Comparison of ENCODE assay signal across 16 mouse cellular contexts in the genomic region with DNA sequence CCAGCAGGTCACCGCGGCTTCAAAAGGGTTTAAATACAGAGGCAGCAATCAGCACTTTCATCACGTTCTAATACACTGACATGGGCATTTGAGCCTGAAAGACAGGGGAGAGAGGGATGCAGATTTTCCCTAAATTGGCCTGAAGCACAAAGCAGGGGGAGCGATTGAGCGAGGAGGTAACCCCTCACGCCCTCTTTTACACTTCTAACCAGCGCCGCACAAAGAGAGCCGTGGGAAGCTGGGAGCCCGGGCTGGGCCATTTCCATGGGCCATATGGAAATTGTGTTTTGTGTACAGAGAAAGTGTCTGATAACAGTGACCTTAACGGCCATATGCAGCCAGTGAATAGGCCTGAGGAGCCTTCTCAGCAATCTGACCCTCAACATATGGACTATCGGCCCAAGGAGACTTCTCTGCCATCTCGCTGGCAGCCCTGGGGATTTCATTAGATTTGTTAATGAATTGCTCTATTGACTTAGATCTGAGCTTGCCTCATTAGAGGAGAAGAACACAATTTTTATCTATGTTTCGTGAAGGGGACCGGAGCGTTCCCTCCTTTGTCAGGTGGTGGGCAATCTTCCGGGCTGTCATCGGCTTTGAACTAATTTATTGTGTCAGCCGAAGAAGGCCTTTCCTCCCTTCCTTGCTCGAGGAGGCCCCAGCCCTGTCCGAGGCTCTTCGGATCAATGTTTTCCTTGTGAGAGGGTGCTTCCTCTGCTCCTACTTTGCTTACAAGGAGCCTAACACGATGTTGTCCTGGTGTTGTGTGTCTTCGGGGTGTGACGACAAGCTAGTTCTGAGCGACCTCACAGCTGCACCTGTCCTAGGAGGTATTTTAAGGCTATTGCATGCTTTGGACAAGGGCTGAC.
A peak's percentile ranks its signal among the peaks of the same experiment; 100 is the strongest.
DNase-seq lines count a peak whose midpoint lies in the region; ATAC-seq and TF ChIP-seq lines count a peak whose summit lies in the region.
"Had no signal": no experiment of that assay in that cellular context is flagged by ENCODE, and none has a peak within 500 bp of the region (broad histone marks: within the 10 kb centered on the region; RNA-seq: fewer than 3 reads in every experiment).

No protein-coding gene starts in this region.

- no peak for TF ChIP-seq CTCF in midbrain, postnatal 0 days (IDR thresholded peaks at IDR 0.05)
- no peak for TF ChIP-seq CTCF in lung, postnatal 0 days (IDR thresholded peaks at IDR 0.05)

- peaks cover 4% of the 10 kb centered on the region; the same call in 1 of the 2 replicates for H3K36me3 ChIP-seq in midbrain, embryonic 10.5 days
- H3K36me3 ChIP-seq in midbrain, postnatal 0 days (ENCODE audit: insufficient read depth, low read length), result no peaks in the 10 kb centered on the region
- H3K36me3 ChIP-seq in forebrain, embryonic 13.5 days (ENCODE audit: poor library complexity, severe bottlenecking), result no peaks in the 10 kb centered on the region
- no peaks in the 10 kb centered on the region for H3K36me3 ChIP-seq in lung, postnatal 0 days (ENCODE audit: insufficient read depth, low read length)
- H3K36me3 ChIP-seq: G1E had no signal

- no peak for TF ChIP-seq EP300 in lung, postnatal 0 days (IDR thresholded peaks at IDR 0.05)

- H3K9ac ChIP-seq in midbrain, postnatal 0 days (replicated peaks; ENCODE audit: low read length, poor library complexity, severe bottlenecking), result no peak overlapping the region
- no peak overlapping the region for H3K9ac ChIP-seq in forebrain, embryonic 13.5 days
- no peak overlapping the region for H3K9ac ChIP-seq in lung, postnatal 0 days (replicated peaks; ENCODE audit: low read depth)

- H3K4me2 ChIP-seq in midbrain, postnatal 0 days (ENCODE audit: low read depth, low read length, poor library complexity, severe bottlenecking), result no peak overlapping the region
- peak overlapping the region; percentile 20 for H3K4me2 ChIP-seq in forebrain, embryonic 13.5 days
- no peak overlapping the region for H3K4me2 ChIP-seq in lung, postnatal 0 days (replicated peaks; ENCODE audit: low read depth, low read length)

- WGBS in midbrain, embryonic 10.5 days, result 21% methylated on average over 26 of the region's 26 CpGs
- 30% methylated on average over 26 of the region's 26 CpGs for WGBS in midbrain, postnatal 0 days
- WGBS in forebrain, embryonic 13.5 days, result 8% methylated on average over 26 of the region's 26 CpGs
- 75% methylated on average over 26 of the region's 26 CpGs for WGBS in lung, postnatal 0 days

- H3K27ac ChIP-seq in midbrain, embryonic 10.5 days (replicated peaks), result peak overlapping the region; percentile 88
- H3K27ac ChIP-seq in midbrain, postnatal 0 days (ENCODE audit: low read depth, low read length), result no peak overlapping the region
- no peak overlapping the region for H3K27ac ChIP-seq in forebrain, embryonic 13.5 days
- H3K27ac ChIP-seq in lung, postnatal 0 days (ENCODE audit: low read length), result no peak overlapping the region
- H3K27ac ChIP-seq: kidney, postnatal 0 days had no signal

- H3K4me1 ChIP-seq in midbrain, embryonic 10.5 days, result peaks cover 69% of the 10 kb centered on the region
- peaks cover 9% of the 10 kb centered on the region; the same call in 1 of the 2 replicates for H3K4me1 ChIP-seq in midbrain, postnatal 0 days (ENCODE audit: insufficient read depth, low read length)
- H3K4me1 ChIP-seq in forebrain, embryonic 13.5 days, result peaks cover 45% of the 10 kb centered on the region
- H3K4me1 ChIP-seq in lung, postnatal 0 days (ENCODE audit: insufficient read depth, low read depth, low read length), result no peaks in the 10 kb centered on the region

- peak; percentile 89 for DNase-seq in midbrain, embryonic 10.5 days (ENCODE audit: low spot score)
- DNase-seq in midbrain, postnatal 0 days (ENCODE audit: low spot score), result no peak
- DNase-seq in mesoderm, embryonic 11.5 days (ENCODE audit: low read depth, low spot score), result peak; percentile 64
- peak; percentile 80 for DNase-seq in retina, embryonic 14.5 days (ENCODE audit: low spot score)
- no peak for DNase-seq in spleen, postnatal 4 days (ENCODE audit: low spot score in 2 of 2)
- no peak for DNase-seq in lung, postnatal 0 days (ENCODE audit: low spot score)
- DNase-seq in kidney, adult 8-10 months, result no peak
- DNase-seq: cerebellum, adult 11-12 months; gastrocnemius, postnatal 14 days; liver; lung, adult 2 months; thymus, adult 18-20 months had no signal

- H3K9me3 ChIP-seq in midbrain, embryonic 10.5 days (replicated peaks), result peaks cover 7% of the 10 kb centered on the region; the same call in 1 of the 2 replicates
- no peaks in the 10 kb centered on the region for H3K9me3 ChIP-seq in midbrain, postnatal 0 days (ENCODE audit: low read length)
- H3K9me3 ChIP-seq in forebrain, embryonic 13.5 days (replicated peaks), result no peaks in the 10 kb centered on the region; the same call in 1 of the 2 replicates
- H3K9me3 ChIP-seq in lung, postnatal 0 days (ENCODE audit: low read length), result no peaks in the 10 kb centered on the region

- H3K27me3 ChIP-seq in midbrain, embryonic 10.5 days (ENCODE audit: low read depth, poor library complexity, severe bottlenecking), result peaks cover 77% of the 10 kb centered on the region
- H3K27me3 ChIP-seq in midbrain, postnatal 0 days (ENCODE audit: insufficient read depth, low read length), result no peaks in the 10 kb centered on the region
- peaks cover 78% of the 10 kb centered on the region for H3K27me3 ChIP-seq in forebrain, embryonic 13.5 days
- 0 out of 2 replicates have a peak, but pooled peaks cover 4% of the 10 kb centered on the region for H3K27me3 ChIP-seq in lung, postnatal 0 days (replicated peaks; ENCODE audit: insufficient read depth, low read length)

- peak overlapping the region; percentile 35 for H3K4me3 ChIP-seq in midbrain, embryonic 10.5 days
- no peak overlapping the region for H3K4me3 ChIP-seq in midbrain, postnatal 0 days (ENCODE audit: low read depth, low read length)
- H3K4me3 ChIP-seq in forebrain, embryonic 13.5 days, result no peak overlapping the region
- no peak overlapping the region for H3K4me3 ChIP-seq in lung, postnatal 0 days (ENCODE audit: low read depth, low read length)
- H3K4me3 ChIP-seq: erythroblast, embryonic 14.5 days had no signal

- ATAC-seq in midbrain, postnatal 0 days (ENCODE audit: low FRiP score), result no peak
- peak; percentile 46; the same call in 1 of the 2 replicates for ATAC-seq in forebrain, embryonic 13.5 days
- no peak for ATAC-seq in lung, postnatal 0 days

Comparison
In these comparisons a context has a peak if more than half of its experiments do, and no peak if none do; other contexts are left out.
1. DNase-seq: peak in midbrain, embryonic 10.5 days (single experiment), mesoderm, embryonic 11.5 days (single experiment) and retina, embryonic 14.5 days (single experiment); none in midbrain, postnatal 0 days (single experiment), spleen, postnatal 4 days (0 of 2), lung, postnatal 0 days (single experiment) and kidney, adult 8-10 months (0 of 2).